Mouse (Mus musculus) embryonic facial prominence, embryonic 11.5 days (tissue): ENCODE data around the gene Dyrk1a. TPM values are rescaled to one million over a fixed set of nuclear protein-coding genes. Genes with fewer than 3 reads are reported as not detected.
"Not testable (repeated sequence)": the region's sequence is repeated elsewhere in the genome, so short reads cannot be mapped to it uniquely, and the experiment has no call there.

Source experiments
- ATAC-seq: fragments of 200-750 bp; cut with Nextera tagmentation; replicated peaks from 2 replicates; pipeline ENCODE4 v1.8.0; 2017; ENCODE audit warnings: low read depth; ENCODE audit not compliant: insufficient number of reproducible peaks, low FRiP score, low TSS enrichment
- DNase-seq: peaks from one replicate; pipeline ENCODE4 v3.0.0-alpha.2; 2015; ENCODE audit warnings: low spot score
- H3K27ac ChIP-seq: fragments of 300-500 bp; sonication (generic); replicated peaks from 2 replicates; pipeline ENCODE4 v1.5.1; 2014; ENCODE audit warnings: mild to moderate bottlenecking, low read depth, low read length, control low read depth
- H3K27me3 ChIP-seq: fragments of 300-500 bp; sonication (generic); 2 replicates; pipeline ENCODE4 v1.6.1; 2014; ENCODE audit warnings: mild to moderate bottlenecking, low read length, moderate library complexity, mixed read lengths; ENCODE audit not compliant: control insufficient read depth, insufficient read depth
- H3K36me3 ChIP-seq: fragments of 300-500 bp; sonication (generic); replicated peaks from 2 replicates; pipeline ENCODE4 v1.6.1; 2014; ENCODE audit warnings: low read depth, mild to moderate bottlenecking, low read length, moderate library complexity, mixed read lengths; ENCODE audit not compliant: control insufficient read depth, insufficient read depth
- H3K4me1 ChIP-seq: fragments of 300-500 bp; sonication (generic); 2 replicates; pipeline ENCODE4 v1.6.1; 2014; ENCODE audit warnings: low read length, mixed read lengths; ENCODE audit not compliant: control insufficient read depth, insufficient read depth
- H3K4me2 ChIP-seq: fragments of 300-500 bp; sonication (generic); 2 replicates; pipeline ENCODE4 v1.6.1; 2014; ENCODE audit warnings: low read depth, mild to moderate bottlenecking, control low read depth, low read length, moderate library complexity
- H3K4me3 ChIP-seq: fragments of 300-500 bp; sonication (generic); 2 replicates; pipeline ENCODE4 v1.5.1; 2014; ENCODE audit warnings: low read depth, low read length, control low read depth
- H3K9ac ChIP-seq: fragments of 300-500 bp; sonication (generic); replicated peaks from 2 replicates; pipeline ENCODE4 v1.6.1; 2014; ENCODE audit warnings: mild to moderate bottlenecking, control low read depth, low read length
- H3K9me3 ChIP-seq: fragments of 300-500 bp; sonication (generic); replicated peaks from 2 replicates; pipeline ENCODE4 v1.6.1; 2016; ENCODE audit warnings: mild to moderate bottlenecking, low read length, inconsistent platforms, mixed read lengths; ENCODE audit not compliant: control insufficient read depth
- WGBS: fragments of 180-500 bp; shearing (Covaris S2); extraction: QIAGEN DNeasy Blood & Tissue Kit; methylation state at CpG from one replicate; pipeline ENCODE4 v1.1.7; 2014; 5-methylcytosine and 5-hydroxymethylcytosine counted together
- polyA plus RNA-seq: library from polyadenylated mRNA; unstranded; fragments of >200 nt; fragmentation: Nextera tagmentation; extraction: Ambion mirVana; gene quantifications from 2 replicates; pipeline ENCODE4 v1.2.1, GENCODE M21; 2014

The Dyrk1a gene
- polyA plus RNA-seq, 1 experiment from 2014 or later, result 13.6 TPM

GRCm38 (mm10) chr16:94683960-94684359, 114.2 kb downstream of the Dyrk1a start:
- ATAC-seq, result no peak
- DNase-seq, result no peak

DNA sequence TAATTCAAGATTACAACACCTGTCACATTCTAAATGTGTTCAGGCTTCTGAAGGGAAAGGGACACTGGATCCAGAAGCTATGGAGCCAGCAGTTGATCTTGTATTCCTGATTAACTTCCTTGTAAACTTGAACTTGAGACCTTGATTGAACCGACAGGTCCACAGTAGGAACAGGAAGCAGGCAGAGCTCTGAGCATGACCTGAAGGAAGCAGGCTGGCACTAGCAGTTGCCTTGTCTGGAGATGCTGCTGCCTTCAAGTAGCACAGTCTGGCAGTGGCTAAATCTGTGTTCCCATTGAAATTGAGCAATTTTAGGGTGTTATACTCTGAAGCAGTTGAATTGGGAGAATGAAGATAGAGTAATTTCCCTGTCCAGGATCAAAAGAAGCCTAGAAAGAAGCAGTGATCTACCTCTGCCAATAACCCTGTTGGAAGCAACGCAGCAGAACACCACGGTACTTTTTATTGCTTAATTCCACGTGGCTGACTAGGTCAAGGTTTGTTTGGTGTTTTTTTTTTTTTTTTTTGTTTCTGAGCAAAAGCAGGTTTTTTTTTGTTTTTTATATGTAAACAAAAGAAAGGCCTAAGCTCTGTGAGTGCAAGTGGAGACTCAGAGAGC, 124.0 kb downstream of the Dyrk1a start:
- 89% methylated on average over 4 of the region's 4 CpGs for WGBS
- no peak overlapping the region for H3K4me2 ChIP-seq
- ATAC-seq (no peak), DNase-seq (no peak)
- H3K27ac ChIP-seq, result no peak overlapping the region
- H3K27me3 ChIP-seq, result no peaks in the 10 kb centered on the region
- H3K36me3 ChIP-seq, result peaks cover 3% of the 10 kb centered on the region
- no peaks in the 10 kb centered on the region for H3K4me1 ChIP-seq
- no peaks in the 10 kb centered on the region for H3K9me3 ChIP-seq
- H3K4me3 ChIP-seq, result no peak overlapping the region
- no peak overlapping the region for H3K9ac ChIP-seq

More at GRCm38 (mm10) chr16:94683960-94684359, 114.2 kb downstream of the Dyrk1a start:
- Histone ChIP-seq H3K27ac (no peak overlapping the region), H3K9me3 (no peaks in the 10 kb centered on the region), H3K4me3 (no peak overlapping the region), H3K4me1 (no peaks in the 10 kb centered on the region), H3K27me3 (no peaks in the 10 kb centered on the region), H3K4me2 (no peak overlapping the region), H3K9ac (no peak overlapping the region), H3K36me3 (peaks cover 12% of the 10 kb centered on the region)
- 78% methylated on average over 4 of the region's 4 CpGs for WGBS

GRCm38 (mm10) chr16:94697553-94697952, 127.7 kb downstream of the Dyrk1a start:
- no peak overlapping the region for H3K27ac ChIP-seq
- H3K36me3 ChIP-seq, result no peaks in the 10 kb centered on the region; the same call in none of the 2 replicates
- H3K27me3 ChIP-seq, result no peaks in the 10 kb centered on the region
- H3K4me3 ChIP-seq, result no peak overlapping the region
- ATAC-seq (no peak), DNase-seq (no peak)
- WGBS, result 86% methylated on average over 5 of the region's 5 CpGs
- H3K9me3 ChIP-seq, result no peaks in the 10 kb centered on the region
- H3K4me1 ChIP-seq, result no peaks in the 10 kb centered on the region
- H3K4me2 ChIP-seq, result no peak overlapping the region
- H3K9ac ChIP-seq, result no peak overlapping the region

DNA sequence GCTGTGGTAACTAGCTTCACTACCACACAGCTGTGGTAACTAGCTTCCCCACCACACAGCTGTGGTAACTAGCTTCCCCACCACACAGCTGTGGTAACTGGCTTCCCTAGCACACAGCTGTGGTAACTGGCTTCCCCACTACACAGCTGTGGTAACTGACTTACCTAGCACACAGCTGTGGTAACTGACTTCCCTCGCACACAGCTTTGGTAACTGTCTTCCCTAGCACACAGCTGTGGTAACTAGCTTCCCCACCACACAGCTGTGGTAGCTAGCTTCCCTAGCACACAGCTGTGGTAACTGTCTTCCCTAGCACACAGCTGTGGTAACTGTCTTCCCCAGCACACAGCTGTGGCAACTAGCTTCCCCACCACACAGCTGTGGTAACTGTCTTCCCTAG, 128.4 kb downstream of the Dyrk1a start:
- not testable (repeated sequence) for H3K27ac ChIP-seq, ATAC-seq

GRCm38 (mm10) chr16:94701141-94701540, 131.3 kb downstream of the Dyrk1a start:
- H3K9ac ChIP-seq, result no peak overlapping the region
- no peaks in the 10 kb centered on the region for H3K36me3 ChIP-seq
- H3K9me3 ChIP-seq, result no peaks in the 10 kb centered on the region
- 82% methylated on average over 4 of the region's 4 CpGs for WGBS
- no peaks in the 10 kb centered on the region for H3K27me3 ChIP-seq
- H3K27ac ChIP-seq, result no peak overlapping the region
- H3K4me1 ChIP-seq, result no peaks in the 10 kb centered on the region
- no peak overlapping the region for H3K4me3 ChIP-seq
- DNase-seq (no peak), ATAC-seq (no peak)
- no peak overlapping the region for H3K4me2 ChIP-seq

More for the DNA sequence above, 128.4 kb downstream of the Dyrk1a start:
- H3K4me2 ChIP-seq, H3K9ac ChIP-seq, H3K4me1 ChIP-seq, DNase-seq, H3K36me3 ChIP-seq, H3K27me3 ChIP-seq, H3K9me3 ChIP-seq, H3K4me3 ChIP-seq: not testable (repeated sequence)
- 83% methylated on average over 1 of the region's 1 CpGs for WGBS

- H3K9me3 ChIP-seq, result no peaks in the 10 kb centered on the region
- DNase-seq, result no peak
- no peak overlapping the region for H3K4me2 ChIP-seq
- no peak overlapping the region for H3K27ac ChIP-seq
- WGBS, result 84% methylated on average over 4 of the region's 4 CpGs
- no peak overlapping the region for H3K4me3 ChIP-seq
- H3K27me3 ChIP-seq, result no peaks in the 10 kb centered on the region
- no peak overlapping the region for H3K9ac ChIP-seq
- H3K36me3 ChIP-seq, result no peaks in the 10 kb centered on the region
- H3K4me1 ChIP-seq, result no peaks in the 10 kb centered on the region
- no peak for ATAC-seq
Observed at GRCm38 (mm10) chr16:94701971-94702370, 132.2 kb downstream of the Dyrk1a start.

DNA sequence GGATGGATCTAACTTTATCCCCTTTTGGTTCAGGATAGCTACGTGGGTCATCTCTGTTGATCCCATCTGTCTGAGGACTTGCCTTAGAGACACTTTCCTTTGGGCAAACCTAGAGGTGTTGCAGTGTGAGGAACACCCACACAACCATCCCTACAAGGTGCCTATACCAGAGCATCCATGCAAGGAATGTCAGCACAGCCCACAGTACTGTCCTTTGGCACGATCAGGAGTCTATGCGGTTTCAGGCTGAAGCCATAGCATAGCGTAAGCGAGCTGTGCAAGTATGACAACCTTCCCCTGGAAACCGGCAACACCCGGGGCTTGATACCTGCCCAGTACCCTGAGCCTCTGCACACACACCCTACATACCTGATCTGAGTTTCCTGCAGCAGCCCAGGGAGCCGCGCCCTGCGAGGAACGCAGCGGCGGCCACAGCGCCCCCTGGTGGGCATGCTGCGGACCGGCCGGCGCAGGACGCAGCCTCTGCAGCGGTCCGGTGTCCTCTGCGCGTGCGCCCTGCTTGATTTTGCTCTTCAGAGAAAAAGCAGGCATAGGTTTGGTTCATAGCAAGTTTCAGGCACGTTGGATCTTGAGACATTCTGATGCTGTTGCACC, 143.8 kb downstream of the Dyrk1a start:
- no peaks in the 10 kb centered on the region; the same call in 1 of the 2 replicates for H3K27me3 ChIP-seq
- H3K36me3 ChIP-seq, result no peaks in the 10 kb centered on the region
- no peak overlapping the region for H3K4me3 ChIP-seq
- H3K4me2 ChIP-seq, result peak overlapping the region; percentile 8; the same call in 1 of the 2 replicates
- H3K4me1 ChIP-seq, result no peaks in the 10 kb centered on the region
- ATAC-seq (peak; percentile 68; the same call in 1 of the 2 replicates), DNase-seq (peak; percentile 82)
- H3K27ac ChIP-seq, result no peak overlapping the region
- WGBS, result 10% methylated on average over 25 of the region's 25 CpGs
- no peaks in the 10 kb centered on the region for H3K9me3 ChIP-seq
- H3K9ac ChIP-seq, result no peak overlapping the region

GRCm38 (mm10) chr16:94714483-94714882, 144.7 kb downstream of the Dyrk1a start:
- WGBS, result 67% methylated on average over 14 of the region's 14 CpGs

More at GRCm38 (mm10) chr16:94714483-94714882, 144.7 kb downstream of the Dyrk1a start:
- DNase-seq (no peak), ATAC-seq (no peak)
- no peaks in the 10 kb centered on the region for H3K4me1 ChIP-seq
- no peak overlapping the region for H3K4me3 ChIP-seq
- H3K27ac ChIP-seq, result no peak overlapping the region
- no peaks in the 10 kb centered on the region; the same call in 1 of the 2 replicates for H3K27me3 ChIP-seq
- no peaks in the 10 kb centered on the region for H3K9me3 ChIP-seq
- H3K36me3 ChIP-seq, result no peaks in the 10 kb centered on the region
- no peak overlapping the region for H3K9ac ChIP-seq
- H3K4me2 ChIP-seq, result no peak overlapping the region
